In genomic region chr5:24969241-24969880, GRCm38 (mm10) we compare ENCODE assay signal across 12 mouse cellular contexts.
DNase-seq lines count a peak whose midpoint lies in the region; ATAC-seq and TF ChIP-seq lines count a peak whose summit lies in the region.
"Had no signal": no experiment of that assay in that cellular context is flagged by ENCODE, and none has a peak within 500 bp of the region (broad histone marks: within the 10 kb centered on the region; RNA-seq: fewer than 3 reads in every experiment).

No protein-coding gene starts in this region.

- 55% methylated on average over 11 of the region's 11 CpGs for WGBS in heart, embryonic 15.5 days
- 52% methylated on average over 11 of the region's 11 CpGs for WGBS in heart, embryonic 12.5 days
- WGBS in intestine, postnatal 0 days: 46% methylated on average over 11 of the region's 11 CpGs
- WGBS in hindbrain, embryonic 11.5 days: 79% methylated on average over 11 of the region's 11 CpGs

- H3K27ac ChIP-seq in heart, embryonic 15.5 days: peak overlapping the region; percentile 54
- H3K27ac ChIP-seq in heart, embryonic 12.5 days (ENCODE audit: poor library complexity, severe bottlenecking): no peak overlapping the region
- peak overlapping the region; percentile 89 for H3K27ac ChIP-seq in intestine, postnatal 0 days (ENCODE audit: low read depth, low read length)
- H3K27ac ChIP-seq in hindbrain, embryonic 11.5 days (ENCODE audit: low read depth, low read length): no peak overlapping the region

- H3K4me1 ChIP-seq in heart, embryonic 15.5 days (replicated peaks): peaks cover 40% of the 10 kb centered on the region
- peaks cover 52% of the 10 kb centered on the region for H3K4me1 ChIP-seq in heart, embryonic 12.5 days (replicated peaks)
- peaks cover 15% of the 10 kb centered on the region for H3K4me1 ChIP-seq in intestine, postnatal 0 days (replicated peaks; ENCODE audit: control insufficient read depth, insufficient read depth, low read length)
- H3K4me1 ChIP-seq in hindbrain, embryonic 11.5 days (replicated peaks; ENCODE audit: control insufficient read depth, insufficient read depth, low read length): no peaks in the 10 kb centered on the region

- no peak overlapping the region for H3K4me3 ChIP-seq in heart, embryonic 15.5 days
- H3K4me3 ChIP-seq in heart, embryonic 12.5 days: no peak overlapping the region
- no peak overlapping the region for H3K4me3 ChIP-seq in intestine, postnatal 0 days (ENCODE audit: low read depth, low read length)
- no peak overlapping the region for H3K4me3 ChIP-seq in hindbrain, embryonic 11.5 days (ENCODE audit: low read depth, low read length)
- H3K4me3 ChIP-seq: erythroblast, embryonic 14.5 days had no signal

- peak; percentile 40 for TF ChIP-seq CTCF in intestine, postnatal 0 days (IDR thresholded peaks at IDR 0.05; ENCODE audit: low read depth)

- no peaks in the 10 kb centered on the region for H3K27me3 ChIP-seq in heart, embryonic 15.5 days
- 0 out of 2 replicates have a peak, but pooled peaks cover 16% of the 10 kb centered on the region for H3K27me3 ChIP-seq in heart, embryonic 12.5 days (replicated peaks)
- no peaks in the 10 kb centered on the region for H3K27me3 ChIP-seq in intestine, postnatal 0 days (replicated peaks; ENCODE audit: control insufficient read depth, insufficient read depth, low read length)
- no peaks in the 10 kb centered on the region for H3K27me3 ChIP-seq in hindbrain, embryonic 11.5 days (ENCODE audit: control insufficient read depth, insufficient read depth, low read length)

- H3K36me3 ChIP-seq in heart, embryonic 15.5 days: no peaks in the 10 kb centered on the region
- no peaks in the 10 kb centered on the region for H3K36me3 ChIP-seq in heart, embryonic 12.5 days
- no peaks in the 10 kb centered on the region for H3K36me3 ChIP-seq in intestine, postnatal 0 days (ENCODE audit: control insufficient read depth, insufficient read depth)
- H3K36me3 ChIP-seq in hindbrain, embryonic 11.5 days (ENCODE audit: control insufficient read depth, insufficient read depth, low read length): no peaks in the 10 kb centered on the region

- H3K9me3 ChIP-seq in heart, embryonic 15.5 days (replicated peaks): no peaks in the 10 kb centered on the region
- no peaks in the 10 kb centered on the region for H3K9me3 ChIP-seq in heart, embryonic 12.5 days (replicated peaks)
- no peaks in the 10 kb centered on the region for H3K9me3 ChIP-seq in intestine, postnatal 0 days (ENCODE audit: control insufficient read depth)
- no peaks in the 10 kb centered on the region for H3K9me3 ChIP-seq in hindbrain, embryonic 11.5 days (ENCODE audit: control insufficient read depth, low read length)

- no peak for ATAC-seq in heart, embryonic 15.5 days (replicated peaks; ENCODE audit: insufficient number of reproducible peaks, insufficient read depth, low FRiP score, low read depth)
- no peak for ATAC-seq in heart, embryonic 12.5 days (ENCODE audit: insufficient number of reproducible peaks, low FRiP score)
- ATAC-seq in intestine, postnatal 0 days: peak; percentile 52
- ATAC-seq in hindbrain, embryonic 11.5 days (ENCODE audit: low FRiP score): no peak

- no peak overlapping the region for H3K4me2 ChIP-seq in heart, embryonic 15.5 days
- no peak overlapping the region; the same call in 1 of the 2 replicates for H3K4me2 ChIP-seq in heart, embryonic 12.5 days
- H3K4me2 ChIP-seq in intestine, postnatal 0 days (replicated peaks; ENCODE audit: low read depth): peak overlapping the region; percentile 54
- H3K4me2 ChIP-seq in hindbrain, embryonic 11.5 days (replicated peaks; ENCODE audit: low read depth, low read length): no peak overlapping the region

- peak; percentile 50 for DNase-seq in A20 (ENCODE audit: low read depth, low spot score)
- DNase-seq in naive thymus-derived CD4-positive, alpha-beta T cell, adult 2 months (ENCODE audit: low read depth): peak; percentile 25
- DNase-seq in adrenal gland, adult 18-20 months (ENCODE audit: low spot score in 2 of 2): no peak
- no peak for DNase-seq in hindbrain, embryonic 11.5 days (ENCODE audit: low spot score)
- no peak for DNase-seq in natural killer cell, adult 2 months (ENCODE audit: low spot score in 2 of 2)
- DNase-seq: cerebellum, postnatal 10 days; gastrocnemius, postnatal 36 days; spleen, adult 18-20 months had no signal

- no peak overlapping the region; the same call in 1 of the 2 replicates for H3K9ac ChIP-seq in heart, embryonic 15.5 days
- H3K9ac ChIP-seq in heart, embryonic 12.5 days: no peak overlapping the region
- H3K9ac ChIP-seq in intestine, postnatal 0 days (ENCODE audit: low read depth, low read length): no peak overlapping the region
- H3K9ac ChIP-seq in hindbrain, embryonic 11.5 days (ENCODE audit: low read depth, low read length): no peak overlapping the region

Comparison
In these comparisons a context has a peak if more than half of its experiments do, and no peak if none do; other contexts are left out.
1. H3K27ac ChIP-seq: peak in heart, embryonic 15.5 days (single experiment) and intestine, postnatal 0 days (single experiment); none in heart, embryonic 12.5 days (single experiment) and hindbrain, embryonic 11.5 days (single experiment).
2. DNase-seq: peak in A20 (single experiment) and naive thymus-derived CD4-positive, alpha-beta T cell, adult 2 months (single experiment); none in adrenal gland, adult 18-20 months (0 of 2), hindbrain, embryonic 11.5 days (single experiment) and natural killer cell, adult 2 months (0 of 2).